Mouse (Mus musculus) testis, adult 10 weeks (tissue): Measurements from ENCODE around the gene Cdc42bpb. TPM values are rescaled to one million over a fixed set of nuclear protein-coding genes. Genes with fewer than 3 reads are reported as not detected.

Experiments used
- polyA plus RNA-seq: library from polyadenylated mRNA; stranded (reverse); fragments of 350-450 nt; fragmentation: Illumina TruSeq; extraction: RNeasy Lipid Tissue Mini Kit (QIAGEN cat#74804); gene quantifications from one replicate; pipeline ENCODE4 v1.2.3, GENCODE M21; 2014; ENCODE audit warnings: low read depth, low replicate concordance

The Cdc42bpb gene
- polyA plus RNA-seq = 3.5 TPM

DNA sequence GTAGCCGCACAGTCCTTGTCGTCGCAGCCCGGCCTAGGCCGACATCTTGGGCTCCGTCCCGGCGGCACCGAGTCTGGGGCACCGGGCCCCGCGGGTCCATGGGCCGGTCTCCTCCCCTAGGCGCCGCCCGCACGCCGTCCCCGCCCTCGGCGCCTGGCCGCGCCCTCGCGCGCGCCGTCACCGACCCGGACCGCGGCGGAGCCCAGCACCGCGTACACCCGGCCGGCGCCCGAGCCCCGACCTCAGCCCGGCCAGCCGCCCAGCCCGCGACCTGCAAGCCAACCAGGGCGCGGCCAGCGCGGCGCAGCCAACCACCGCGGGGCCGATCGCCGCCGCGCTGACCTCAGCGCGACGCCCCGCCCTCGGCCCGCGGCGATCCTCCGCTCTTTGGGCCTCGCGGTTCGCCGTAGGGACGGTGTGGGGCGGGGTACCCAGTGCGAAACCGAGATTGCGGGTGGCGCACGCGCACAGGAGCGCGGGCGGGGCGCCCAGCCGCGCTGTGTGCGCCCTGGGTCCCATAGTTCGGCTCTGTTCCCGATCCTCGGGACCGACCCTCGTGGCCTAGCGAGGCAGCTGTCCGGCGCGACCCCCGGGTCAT lies at the start of gene Cdc42bpb:
Gene Cdc42bpb (minus strand): TSS at position 343 of the 598 bp plus-strand sequence.

DNA sequence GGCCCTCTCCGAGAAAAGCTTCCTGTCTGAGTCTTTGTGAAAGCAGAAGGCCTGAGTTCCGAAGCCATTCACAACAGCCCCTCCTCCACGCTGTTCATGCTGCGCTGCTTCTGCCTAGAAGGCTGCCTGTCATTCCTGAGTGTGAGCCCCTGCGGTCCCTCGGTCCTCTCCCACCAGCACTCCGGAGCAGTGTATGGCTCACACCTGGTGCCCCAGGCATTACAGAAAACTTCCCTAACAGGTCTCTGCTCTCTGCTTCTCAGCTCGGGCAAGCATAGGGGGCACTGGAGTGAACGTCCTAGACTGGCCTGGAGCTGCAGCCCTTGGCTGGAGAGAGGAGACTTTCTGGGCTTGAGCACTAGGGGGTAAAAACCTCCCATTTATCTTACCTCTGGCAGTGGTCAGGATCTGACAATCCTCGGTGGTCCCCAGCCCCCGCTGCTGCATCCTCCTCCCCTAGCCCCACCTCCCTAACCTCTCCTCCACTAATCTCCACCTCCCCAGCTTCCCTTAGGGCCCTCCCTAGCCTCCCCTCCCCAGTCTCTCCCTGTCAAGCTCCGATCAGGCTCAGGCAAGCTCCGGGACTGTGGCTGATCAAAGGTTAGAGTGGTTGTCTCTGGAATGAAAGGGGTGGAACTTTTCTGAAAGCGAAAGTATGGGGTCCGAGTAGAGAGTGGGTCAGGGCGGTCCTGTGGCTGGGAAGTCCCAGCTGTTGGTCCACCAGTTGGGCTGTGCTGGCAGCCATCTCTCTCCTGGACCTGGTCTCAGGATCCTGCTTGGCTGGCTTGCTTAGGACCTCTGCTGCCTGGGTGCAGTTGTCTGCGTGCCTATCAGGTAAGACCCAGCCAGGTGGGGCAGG lies 39.6 kb upstream of the Cdc42bpb start, which contains the start of gene Exoc3l4:
Gene Exoc3l4 (plus strand): TSS at position 97 of the 859 bp plus-strand sequence.

DNA sequence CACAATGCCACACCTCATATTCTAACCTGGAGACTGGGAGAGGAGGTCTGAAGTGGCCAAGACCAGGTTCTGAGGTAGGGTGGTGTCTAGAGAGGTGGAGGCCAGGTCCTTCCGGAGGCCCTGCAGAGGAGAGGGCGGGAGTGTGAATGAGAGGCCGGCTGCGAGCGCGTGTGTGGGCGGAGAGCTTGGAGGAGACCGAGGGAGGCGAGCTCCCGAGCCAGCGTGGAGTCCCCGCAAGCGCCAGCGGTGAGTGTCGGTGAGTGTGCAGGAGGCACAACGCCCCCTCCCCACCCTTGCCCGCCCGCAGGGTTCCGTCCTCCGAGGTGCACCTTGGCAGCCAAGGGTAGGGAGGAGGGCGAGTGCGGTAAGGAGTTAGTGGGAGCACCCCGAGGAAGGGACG lies 29.1 kb upstream of the Cdc42bpb start, which contains the start of gene Lbhd2:
Gene Lbhd2 (plus strand): TSS at position 188 of the 400 bp plus-strand sequence.

DNA sequence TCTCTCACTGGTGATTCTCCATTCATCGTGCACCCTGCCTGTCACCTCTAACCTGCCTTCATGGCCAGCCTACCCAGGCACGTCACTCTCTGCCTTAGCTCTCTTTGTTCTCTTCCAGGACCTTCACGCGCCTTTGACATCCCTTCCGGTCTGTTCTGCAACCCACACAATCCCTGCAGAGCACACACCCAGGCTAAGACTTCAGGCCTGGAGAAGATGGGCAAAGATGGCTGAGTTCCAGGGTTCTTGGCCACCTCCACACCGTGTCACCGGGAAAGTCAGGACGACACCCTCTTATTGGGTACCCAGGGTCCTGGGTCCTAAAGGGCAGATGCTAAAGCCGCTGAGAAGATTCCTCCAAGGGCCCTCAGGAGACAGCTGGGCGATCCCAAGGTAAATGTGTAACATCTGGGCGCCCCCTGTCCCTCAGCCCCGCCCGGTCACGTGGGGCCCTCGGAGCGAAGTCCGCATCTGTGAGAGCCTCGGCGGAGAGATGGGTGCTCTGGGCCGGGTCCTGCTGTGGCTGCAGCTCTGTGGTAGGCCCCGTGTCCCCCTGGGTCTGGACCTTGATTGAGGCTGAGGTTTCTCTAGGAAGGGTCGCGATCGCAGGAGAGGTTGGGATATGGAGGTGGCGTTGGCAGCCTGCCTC lies 106.8 kb downstream of the Cdc42bpb start, which contains the start of gene Amn:
Gene Amn (plus strand): TSS at position 467 of the 649 bp plus-strand sequence.

Other genes with a start within 250 kb of the Cdc42bpb start
- gene Traf3, start 211.3 kb downstream of the Cdc42bpb start, polyA plus RNA-seq = 1.2 TPM
- 0.76 TPM for gene 4930595D18Rik, start 193.2 kb downstream of the Cdc42bpb start, polyA plus RNA-seq
- gene Amn, start 106.6 kb downstream of the Cdc42bpb start, polyA plus RNA-seq = not detected
- gene Lbhd2, start 29.1 kb upstream of the Cdc42bpb start, polyA plus RNA-seq = not detected
- 0.07 TPM for gene Exoc3l4, start 39.3 kb upstream of the Cdc42bpb start, polyA plus RNA-seq
- gene Tnfaip2, start 64.8 kb upstream of the Cdc42bpb start, polyA plus RNA-seq = 10.3 TPM
- 0.87 TPM for gene Gm266, start 108.1 kb upstream of the Cdc42bpb start, polyA plus RNA-seq
- gene Eif5, start 160.3 kb upstream of the Cdc42bpb start, polyA plus RNA-seq = 1,310 TPM
- gene Mark3, start 196.8 kb upstream of the Cdc42bpb start, polyA plus RNA-seq = 92.5 TPM